Mouse (Mus musculus) cerebellum, adult 11-12 months (tissue): ENCODE data around the gene Enpp1.

Experiments
- DNase-seq: peaks from one replicate; pipeline ENCODE4 v3.0.0; 2022

Gene Enpp1

DNA sequence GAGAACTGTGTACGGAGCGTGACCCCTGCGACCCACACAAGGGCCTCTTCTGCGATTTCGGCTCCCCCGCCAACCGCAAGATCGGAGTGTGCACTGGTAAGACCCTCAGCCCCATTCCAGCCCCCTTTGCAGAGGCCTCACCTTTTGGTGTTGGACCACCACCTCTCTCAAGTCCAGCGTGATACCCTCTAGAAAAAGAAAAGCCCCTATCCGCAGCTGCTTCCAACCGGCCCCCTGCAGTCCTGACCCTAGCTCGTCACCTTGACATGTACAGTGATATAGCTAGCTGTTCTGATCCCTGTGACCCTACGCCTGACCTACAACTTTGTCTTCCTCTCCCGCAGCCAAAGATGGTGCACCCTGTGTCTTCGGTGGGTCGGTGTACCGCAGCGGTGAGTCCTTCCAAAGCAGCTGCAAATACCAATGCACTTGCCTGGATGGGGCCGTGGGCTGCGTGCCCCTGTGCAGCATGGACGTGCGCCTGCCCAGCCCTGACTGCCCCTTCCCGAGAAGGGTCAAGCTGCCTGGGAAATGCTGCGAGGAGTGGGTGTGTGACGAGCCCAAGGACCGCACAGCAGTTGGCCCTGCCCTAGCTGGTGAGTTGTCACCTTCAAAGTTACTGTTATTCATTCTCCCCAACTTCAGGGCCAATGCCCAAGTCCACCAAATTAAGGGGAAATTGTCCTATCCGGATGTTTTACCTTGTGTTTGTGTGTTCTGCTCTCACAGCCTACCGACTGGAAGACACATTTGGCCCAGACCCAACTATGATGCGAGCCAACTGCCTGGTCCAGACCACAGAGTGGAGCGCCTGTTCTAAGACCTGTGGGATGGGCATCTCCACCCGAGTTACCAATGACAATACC lies 115.7 kb downstream of the Enpp1 start:
- no peak for DNase-seq

DNA sequence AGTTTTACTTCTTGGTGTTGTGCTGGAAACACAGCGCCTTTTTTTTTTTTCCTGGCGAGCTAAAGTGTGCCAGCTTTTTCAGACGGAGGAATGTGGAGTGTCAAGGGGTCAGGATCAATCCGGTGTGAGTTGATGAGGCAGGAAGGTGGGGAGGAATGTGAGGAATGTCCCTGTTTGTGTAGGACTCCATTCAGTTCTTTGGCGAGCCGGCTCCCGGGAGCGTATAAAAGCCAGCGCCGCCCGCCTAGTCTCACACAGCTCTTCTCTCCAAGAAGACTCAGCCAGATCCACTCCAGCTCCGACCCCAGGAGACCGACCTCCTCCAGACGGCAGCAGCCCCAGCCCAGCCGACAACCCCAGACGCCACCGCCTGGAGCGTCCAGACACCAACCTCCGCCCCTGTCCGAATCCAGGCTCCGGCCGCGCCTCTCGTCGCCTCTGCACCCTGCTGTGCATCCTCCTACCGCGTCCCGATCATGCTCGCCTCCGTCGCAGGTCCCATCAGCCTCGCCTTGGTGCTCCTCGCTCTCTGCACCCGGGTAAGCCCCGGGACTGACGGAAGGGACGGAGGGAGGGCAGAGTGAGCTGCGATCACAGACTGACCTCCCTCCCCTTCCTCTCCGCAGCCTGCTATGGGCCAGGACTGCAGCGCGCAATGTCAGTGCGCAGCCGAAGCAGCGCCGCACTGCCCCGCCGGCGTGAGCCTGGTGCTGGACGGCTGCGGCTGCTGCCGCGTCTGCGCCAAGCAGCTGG lies 116.5 kb downstream of the Enpp1 start, which contains the start of gene Ccn2:
Ccn2 (plus strand) TSS at position 193 of the 753 bp plus-strand sequence.
- DNase-seq = peak; percentile 11

DNA sequence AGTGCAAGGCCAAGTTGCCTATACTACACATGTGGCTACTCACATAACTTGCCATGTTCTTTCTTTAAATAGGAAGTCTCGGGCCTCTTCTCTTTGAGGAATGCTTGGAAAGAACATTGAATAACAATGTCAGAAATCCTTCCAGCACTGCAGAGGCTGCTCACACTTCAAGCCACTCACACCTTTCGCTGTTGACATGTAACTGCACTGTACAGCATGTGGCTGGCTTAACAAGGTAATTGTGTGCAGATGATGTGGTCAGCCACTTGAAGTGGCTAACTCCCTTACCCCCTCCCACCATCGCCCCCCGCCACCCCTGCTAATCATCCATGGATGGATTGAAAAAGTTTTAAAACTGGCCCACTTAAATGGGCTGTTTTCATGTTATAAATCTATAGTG lies 118.4 kb downstream of the Enpp1 start:
- DNase-seq = no peak

DNA sequence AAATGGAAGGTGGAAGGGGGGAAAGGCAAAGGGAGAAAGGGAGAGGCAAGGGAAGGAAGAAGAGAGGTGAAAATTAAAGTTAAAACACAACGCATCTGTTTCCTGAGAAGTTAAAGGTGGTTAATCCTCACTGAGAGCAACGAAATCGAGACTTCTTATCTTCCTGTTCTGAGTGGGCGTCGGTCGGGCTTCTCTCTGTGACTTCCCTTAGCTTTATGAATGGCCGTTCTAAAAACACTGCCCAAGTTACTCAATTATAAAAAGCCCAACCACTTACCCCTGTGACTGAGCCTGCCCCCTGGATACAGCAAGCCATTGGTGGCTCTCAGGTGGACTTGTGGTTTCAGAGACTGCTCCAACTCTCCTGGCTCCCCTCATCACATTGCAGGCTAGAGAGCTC lies 119.0 kb downstream of the Enpp1 start:
- DNase-seq = no peak

DNA sequence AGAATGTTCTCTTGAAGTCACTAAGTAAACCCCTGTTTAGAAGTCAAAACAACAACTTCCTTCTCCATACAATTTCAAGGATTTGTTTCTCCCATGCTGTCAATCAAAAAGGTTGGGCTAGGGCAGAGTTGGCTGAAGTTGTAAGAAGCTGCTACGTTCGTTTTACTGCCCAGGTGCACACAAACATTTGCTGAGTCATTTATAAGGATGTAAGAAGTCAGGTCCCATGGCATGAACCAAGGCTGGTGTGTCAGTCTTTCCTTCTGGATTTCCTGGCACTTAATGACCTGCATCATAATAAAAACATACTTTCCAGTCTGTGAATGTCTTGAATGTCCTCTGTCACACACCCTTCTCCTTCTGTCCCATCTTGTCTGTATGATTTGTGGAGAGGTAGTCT lies 119.6 kb downstream of the Enpp1 start:
- DNase-seq = no peak

DNA sequence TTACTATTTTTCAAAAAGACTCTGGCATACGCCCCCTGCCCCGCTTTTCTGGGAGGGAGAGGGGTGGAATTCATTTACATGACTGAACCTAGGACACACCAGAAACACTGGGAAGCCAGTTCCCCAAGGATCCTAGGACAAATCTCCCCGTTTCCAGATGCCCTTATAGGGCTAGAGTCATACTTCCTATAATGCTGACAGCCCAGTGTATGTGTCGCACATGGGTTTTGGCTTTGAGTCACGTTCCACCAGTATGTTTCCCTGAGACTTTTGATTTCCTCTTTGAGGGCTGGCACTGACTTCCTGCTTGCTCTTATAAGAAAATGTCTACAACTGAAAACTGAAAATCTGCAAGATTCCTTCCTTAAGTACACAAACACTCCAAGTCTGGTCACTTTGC lies 120.2 kb downstream of the Enpp1 start:
- DNase-seq = no peak

DNA sequence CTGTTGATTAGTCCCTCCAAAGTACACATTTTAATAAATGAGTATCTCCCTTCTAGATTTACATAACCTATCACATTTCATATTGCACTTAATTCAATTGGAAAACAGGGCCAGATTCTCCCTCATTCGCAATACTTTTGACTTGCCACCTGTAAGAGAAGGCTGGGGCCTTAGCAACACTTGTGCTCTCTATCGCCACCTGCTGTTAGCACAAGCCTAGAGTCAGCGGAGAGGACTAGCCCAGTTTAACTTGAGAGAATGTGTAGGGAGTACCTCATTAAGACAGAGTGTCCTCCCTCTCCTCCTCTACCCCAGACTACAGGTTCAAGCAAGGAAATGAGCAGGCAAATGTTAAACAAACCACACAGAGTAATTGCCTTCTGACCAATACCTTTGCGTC lies 120.8 kb downstream of the Enpp1 start:
- DNase-seq = peak; percentile 12

DNA sequence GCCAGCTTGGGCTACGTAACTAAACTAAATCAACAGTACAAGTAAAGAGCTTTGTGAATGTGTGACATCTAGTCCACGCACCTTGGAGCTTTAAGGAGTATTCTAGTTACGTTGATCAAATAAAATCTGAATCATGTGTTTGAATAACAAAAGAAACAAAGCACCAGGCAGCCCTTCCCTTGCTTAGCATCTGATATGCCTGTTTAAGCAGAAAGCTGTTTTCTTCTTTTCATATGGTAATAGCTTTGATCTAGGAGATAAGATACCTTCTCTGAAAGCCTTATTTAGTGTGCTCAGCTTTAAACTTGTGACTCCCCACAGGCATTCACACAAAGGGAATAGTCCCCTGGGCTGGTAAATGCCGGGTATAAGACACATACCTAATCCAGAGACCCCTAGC lies 121.4 kb downstream of the Enpp1 start:
- no peak for DNase-seq

DNA sequence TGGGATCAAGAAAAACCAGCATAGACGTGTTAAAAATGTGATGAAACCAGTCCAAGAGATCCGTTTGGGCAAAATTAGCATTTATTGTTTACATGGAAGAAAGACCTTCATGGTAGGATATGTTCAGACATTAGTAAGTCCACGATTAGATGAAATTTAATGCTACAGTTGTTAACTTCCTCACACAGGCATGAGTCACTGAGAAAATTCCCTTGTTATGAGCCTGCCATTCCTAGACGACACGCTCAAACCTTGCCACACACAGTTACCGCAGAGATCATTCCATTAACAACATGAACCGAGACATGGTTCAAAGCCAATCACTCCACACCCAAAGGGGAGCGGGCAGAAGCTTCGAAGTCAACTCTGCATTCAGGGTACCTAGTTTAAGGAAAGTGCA lies 122.7 kb downstream of the Enpp1 start:
- DNase-seq = no peak

DNA sequence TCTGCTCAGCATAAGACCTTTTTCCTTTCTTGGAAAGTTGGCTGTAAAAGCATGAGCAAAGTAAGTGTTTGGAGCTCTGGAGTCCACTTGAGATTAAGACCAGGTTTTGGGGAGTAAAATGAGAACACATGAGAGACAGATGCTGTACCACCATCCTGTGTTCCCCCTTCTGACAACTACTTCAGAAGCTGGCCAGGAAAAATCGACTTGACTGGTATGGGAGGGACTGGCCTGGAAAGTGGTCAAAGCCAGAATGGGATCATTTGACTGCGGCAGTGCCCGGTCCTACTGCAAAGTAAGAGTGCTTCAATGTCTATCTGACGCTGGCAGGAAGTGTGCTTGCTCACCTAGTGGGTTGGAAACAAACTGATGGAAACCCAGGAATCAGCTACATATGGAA lies 123.1 kb downstream of the Enpp1 start:
- no peak for DNase-seq
